Mouse (Mus musculus) intestine, embryonic 14.5 days (tissue): ENCODE results near the gene Map3k11. TPM values are rescaled to one million over a fixed set of nuclear protein-coding genes. Genes with fewer than 3 reads are reported as not detected.

Experiments used
- ATAC-seq: fragments of 200-750 bp; cut with Nextera tagmentation; replicated peaks from 2 replicates; pipeline ENCODE4 v1.8.0; 2017; ENCODE audit warnings: low read depth, moderate number of reproducible peaks, moderate TSS enrichment, moderate library complexity; ENCODE audit not compliant: low FRiP score, low TSS enrichment
- DNase-seq: peaks from one replicate; pipeline ENCODE4 v3.0.0-alpha.2; 2018; ENCODE audit warnings: low spot score
- H3K27ac ChIP-seq: fragments of 300-500 bp; sonication (generic); 2 replicates; pipeline ENCODE4 v1.5.1; 2014; ENCODE audit warnings: low read depth, mild to moderate bottlenecking, control low read depth
- H3K27me3 ChIP-seq: fragments of 300-500 bp; sonication (generic); replicated peaks from 2 replicates; pipeline ENCODE4 v1.6.1; 2014; ENCODE audit warnings: low read length, control low read depth; ENCODE audit not compliant: control insufficient read depth, insufficient read depth
- H3K36me3 ChIP-seq: fragments of 300-500 bp; sonication (generic); 2 replicates; pipeline ENCODE4 v1.6.1; 2014; ENCODE audit warnings: low read length, control low read depth; ENCODE audit not compliant: control insufficient read depth, insufficient read depth
- H3K4me1 ChIP-seq: fragments of 300-500 bp; sonication (generic); replicated peaks from 2 replicates; pipeline ENCODE4 v1.6.1; 2014; ENCODE audit warnings: low read length, control low read depth, mixed read lengths; ENCODE audit not compliant: control insufficient read depth, insufficient read depth
- H3K4me2 ChIP-seq: fragments of 300-500 bp; sonication (generic); 2 replicates; pipeline ENCODE4 v1.6.1; 2014; ENCODE audit warnings: low read length
- H3K4me3 ChIP-seq: fragments of 300-500 bp; sonication (generic); 2 replicates; pipeline ENCODE4 v1.5.1; 2014; ENCODE audit warnings: low read depth, low read length, control low read depth, mixed read lengths
- H3K9ac ChIP-seq: fragments of 300-500 bp; sonication (generic); 2 replicates; pipeline ENCODE4 v1.6.1; 2014; ENCODE audit warnings: mild to moderate bottlenecking, low read length
- H3K9me3 ChIP-seq: fragments of 300-500 bp; sonication (generic); 2 replicates; pipeline ENCODE4 v1.6.1; 2016; ENCODE audit warnings: low read length, control low read depth; ENCODE audit not compliant: control insufficient read depth
- WGBS: fragments of 180-500 bp; shearing (Covaris S2); extraction: QIAGEN DNeasy Blood & Tissue Kit; methylation state at CpG from one replicate; pipeline ENCODE4 v1.1.7; 2014; 5-methylcytosine and 5-hydroxymethylcytosine counted together
- polyA plus RNA-seq: library from polyadenylated mRNA; unstranded; fragments of >200 nt; fragmentation: Nextera tagmentation; extraction: Ambion mirVana; gene quantifications from 2 replicates; pipeline ENCODE4 v1.2.1, GENCODE M21; 2014

The Map3k11 gene
- polyA plus RNA-seq, 1 experiment from 2014 or later: 28.8 TPM

DNA sequence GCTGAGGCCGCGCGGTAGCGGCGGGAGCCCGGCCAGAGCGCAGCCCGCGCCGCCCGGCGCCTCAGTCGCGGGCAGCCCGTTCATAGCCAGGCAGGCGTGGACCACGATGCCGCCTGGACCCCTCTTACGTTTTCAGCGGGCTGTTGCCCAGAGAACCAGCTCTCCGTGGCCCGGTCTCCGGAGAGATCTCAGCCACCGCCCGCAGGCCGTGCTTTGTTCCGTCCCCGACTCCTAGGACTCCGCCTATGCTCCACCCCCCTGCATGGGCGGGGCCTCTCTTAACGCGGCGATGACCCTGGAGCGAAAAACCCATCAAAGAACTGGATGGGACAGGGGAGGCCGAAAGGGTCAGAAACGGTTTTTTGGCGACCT is 40.9 kb downstream of the Map3k11 start, which contains the start of gene Fam89b:
Gene Fam89b, minus strand, starts transcription at position 210 of the 372 bp plus-strand sequence.
- peak within 1 kb of the TSS; percentile 98 for H3K4me2 ChIP-seq
- peaks cover 4% of the 10 kb centered on the region for H3K36me3 ChIP-seq
- H3K9ac ChIP-seq: peak within 1 kb of the TSS; percentile 99
- H3K27ac ChIP-seq: peak within 1 kb of the TSS; percentile 90
- H3K9me3 ChIP-seq: no peaks in the 10 kb centered on the region
- no peaks in the 10 kb centered on the region for H3K27me3 ChIP-seq
- peaks cover 52% of the 10 kb centered on the region for H3K4me1 ChIP-seq
- WGBS: 0% methylated on average over 37 of the region's 37 CpGs
- DNase-seq: peak; percentile 93
- peak within 1 kb of the TSS; percentile 92 for H3K4me3 ChIP-seq
- peak; percentile 75 for ATAC-seq

DNA sequence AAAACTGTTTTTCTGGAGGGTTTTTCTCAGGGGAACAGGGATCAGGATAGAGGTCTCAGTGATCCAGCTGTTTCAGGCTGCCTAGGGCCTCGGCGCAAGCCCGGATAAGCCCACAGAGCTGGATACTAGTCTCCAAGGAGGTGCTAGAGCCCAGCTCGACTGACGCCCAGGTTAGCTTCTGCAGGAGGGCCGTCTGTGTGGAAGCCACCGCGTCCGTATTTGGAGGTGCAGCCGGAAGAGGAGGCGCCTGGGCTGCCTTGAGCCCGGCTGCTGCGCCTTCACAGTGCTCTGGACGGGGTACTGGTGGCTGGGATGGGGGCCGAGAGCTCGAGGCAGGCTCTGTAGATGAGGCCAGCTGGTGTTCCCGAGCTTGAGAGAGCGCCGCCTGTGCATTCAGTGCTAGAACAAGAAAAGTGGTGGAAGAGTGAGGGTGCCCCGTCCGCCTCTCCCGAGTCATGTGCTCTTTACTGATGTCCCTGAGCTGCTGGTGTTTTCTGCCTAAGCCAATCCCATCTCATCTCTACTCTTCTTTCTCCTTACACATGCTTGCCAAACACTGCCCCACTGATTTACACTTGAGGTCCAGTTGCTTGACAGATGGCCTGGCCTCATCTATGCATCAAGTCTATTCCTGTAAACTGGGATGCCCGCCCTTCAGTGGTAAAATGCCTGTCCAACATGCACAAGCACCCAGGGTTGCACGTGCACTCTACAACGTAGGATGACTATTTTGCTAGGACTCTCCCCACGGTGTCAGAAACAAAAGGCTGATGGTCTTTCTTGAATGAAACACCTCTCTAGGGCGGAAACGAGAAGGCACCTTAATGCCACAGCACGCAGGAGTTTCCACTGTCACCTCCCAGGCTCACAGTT is 42.0 kb downstream of the Map3k11 start:
- ATAC-seq (no peak), DNase-seq (no peak)
- Histone ChIP-seq H3K27ac (no peak overlapping the region), H3K4me3 (peak overlapping the region; percentile 84), H3K36me3 (no peaks in the 10 kb centered on the region; the same call in 1 of the 2 replicates), H3K9ac (peak overlapping the region; percentile 78), H3K4me2 (peak overlapping the region; percentile 97), H3K4me1 (peaks cover 42% of the 10 kb centered on the region), H3K9me3 (no peaks in the 10 kb centered on the region), H3K27me3 (no peaks in the 10 kb centered on the region)
- WGBS: 74% methylated on average over 29 of the region's 29 CpGs

DNA sequence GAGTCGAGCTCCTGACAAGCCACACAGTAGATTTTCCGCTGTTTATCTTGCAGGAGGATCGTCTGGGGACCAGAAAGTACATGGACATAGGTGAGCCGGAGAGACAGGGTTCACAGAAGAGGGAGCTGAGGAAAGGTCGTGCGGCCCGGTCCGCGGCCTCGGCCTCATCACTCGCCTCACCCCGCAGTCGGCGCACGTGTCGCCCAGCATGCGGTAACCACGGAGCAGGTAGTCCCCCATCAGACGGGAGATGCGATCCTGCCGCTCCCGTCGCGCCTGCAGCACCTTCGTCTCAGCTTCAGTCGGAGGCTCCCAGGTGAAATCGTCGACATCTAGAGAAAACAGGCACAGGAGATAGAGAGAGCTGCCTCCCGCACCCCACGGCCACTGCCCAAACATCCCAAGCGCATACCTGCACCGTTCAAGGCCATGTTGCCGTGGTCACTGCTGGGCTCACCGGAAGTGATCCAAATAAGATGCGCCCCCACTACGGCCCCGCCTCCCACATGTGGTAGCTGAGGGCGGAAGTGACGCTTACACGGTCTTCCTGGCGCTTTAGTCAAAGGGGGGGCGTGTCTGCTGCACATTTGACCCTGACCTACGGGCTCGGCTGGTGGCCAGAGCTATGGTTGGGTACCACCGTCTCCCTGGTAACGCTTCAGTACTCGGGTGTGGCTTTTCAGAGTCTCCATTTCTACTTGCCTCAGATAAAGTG is 42.9 kb downstream of the Map3k11 start:
- H3K4me3 ChIP-seq: peak overlapping the region; percentile 84
- no peak overlapping the region for H3K27ac ChIP-seq
- H3K9me3 ChIP-seq: no peaks in the 10 kb centered on the region
- peak overlapping the region; percentile 97 for H3K4me2 ChIP-seq
- DNase-seq: peak; percentile 96
- peak overlapping the region; percentile 78 for H3K9ac ChIP-seq
- no peaks in the 10 kb centered on the region; the same call in 1 of the 2 replicates for H3K36me3 ChIP-seq
- ATAC-seq: peak; percentile 85
- 0 out of 2 replicates have a peak, but pooled peaks cover 4% of the 10 kb centered on the region for H3K27me3 ChIP-seq
- WGBS: under 1% methylated on average over 47 of the region's 47 CpGs
- peaks cover 38% of the 10 kb centered on the region for H3K4me1 ChIP-seq

DNA sequence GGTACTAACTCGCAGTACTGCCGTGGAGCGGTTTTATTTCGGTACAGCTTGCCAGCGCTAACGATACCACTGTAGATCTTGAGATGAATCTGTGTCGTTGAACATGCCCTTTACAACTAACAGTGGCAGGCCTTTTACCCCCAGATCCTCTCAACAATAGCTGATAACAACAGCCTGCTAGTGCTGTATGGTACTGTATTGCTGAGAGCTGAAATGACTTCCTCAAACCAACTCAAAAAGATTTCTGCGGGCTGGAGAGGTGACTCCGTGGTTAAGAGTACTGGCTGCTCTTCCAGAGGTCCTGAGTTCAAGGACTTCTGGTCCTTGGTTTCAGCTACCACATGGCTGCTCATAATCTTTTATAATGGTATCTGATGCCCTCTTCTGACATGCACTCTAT is 45.8 kb downstream of the Map3k11 start:
- ATAC-seq (no peak), DNase-seq (no peak)
- Histone ChIP-seq H3K9ac (no peak overlapping the region), H3K4me2 (no peak overlapping the region), H3K27ac (no peak overlapping the region), H3K4me3 (no peak overlapping the region), H3K36me3 (no peaks in the 10 kb centered on the region; the same call in 1 of the 2 replicates), H3K4me1 (peaks cover 16% of the 10 kb centered on the region), H3K27me3 (0 out of 2 replicates have a peak, but pooled peaks cover 4% of the 10 kb centered on the region), H3K9me3 (no peaks in the 10 kb centered on the region)
- 80% methylated on average over 9 of the region's 9 CpGs for WGBS

DNA sequence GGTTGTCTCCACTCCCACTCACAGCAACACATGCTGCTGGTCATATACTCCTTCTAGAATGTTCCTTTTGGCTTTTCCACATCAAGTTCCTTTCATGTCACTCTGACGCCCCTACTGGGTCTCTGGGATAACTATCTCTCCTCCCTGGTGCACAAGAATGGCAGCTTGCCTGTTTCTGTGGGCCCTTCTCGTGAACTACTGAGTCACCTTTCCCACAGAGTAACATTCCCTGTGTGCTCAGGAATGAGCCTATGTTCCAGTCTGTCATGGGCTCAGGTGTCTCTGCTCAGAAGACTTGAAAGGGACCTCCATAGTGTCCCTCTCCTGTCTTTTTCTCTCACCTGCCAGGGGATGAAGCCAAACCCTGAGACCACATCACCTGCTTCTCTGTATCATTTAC is 50.9 kb downstream of the Map3k11 start:
- no peak for DNase-seq
- Histone ChIP-seq H3K4me1 (peaks cover 18% of the 10 kb centered on the region), H3K36me3 (no peaks in the 10 kb centered on the region), H3K9ac (no peak overlapping the region), H3K27me3 (0 out of 2 replicates have a peak, but pooled peaks cover 4% of the 10 kb centered on the region), H3K4me2 (no peak overlapping the region), H3K4me3 (no peak overlapping the region), H3K27ac (no peak overlapping the region), H3K9me3 (no peaks in the 10 kb centered on the region)
- 66% methylated on average over 2 of the region's 2 CpGs for WGBS
- no peak for ATAC-seq

DNA sequence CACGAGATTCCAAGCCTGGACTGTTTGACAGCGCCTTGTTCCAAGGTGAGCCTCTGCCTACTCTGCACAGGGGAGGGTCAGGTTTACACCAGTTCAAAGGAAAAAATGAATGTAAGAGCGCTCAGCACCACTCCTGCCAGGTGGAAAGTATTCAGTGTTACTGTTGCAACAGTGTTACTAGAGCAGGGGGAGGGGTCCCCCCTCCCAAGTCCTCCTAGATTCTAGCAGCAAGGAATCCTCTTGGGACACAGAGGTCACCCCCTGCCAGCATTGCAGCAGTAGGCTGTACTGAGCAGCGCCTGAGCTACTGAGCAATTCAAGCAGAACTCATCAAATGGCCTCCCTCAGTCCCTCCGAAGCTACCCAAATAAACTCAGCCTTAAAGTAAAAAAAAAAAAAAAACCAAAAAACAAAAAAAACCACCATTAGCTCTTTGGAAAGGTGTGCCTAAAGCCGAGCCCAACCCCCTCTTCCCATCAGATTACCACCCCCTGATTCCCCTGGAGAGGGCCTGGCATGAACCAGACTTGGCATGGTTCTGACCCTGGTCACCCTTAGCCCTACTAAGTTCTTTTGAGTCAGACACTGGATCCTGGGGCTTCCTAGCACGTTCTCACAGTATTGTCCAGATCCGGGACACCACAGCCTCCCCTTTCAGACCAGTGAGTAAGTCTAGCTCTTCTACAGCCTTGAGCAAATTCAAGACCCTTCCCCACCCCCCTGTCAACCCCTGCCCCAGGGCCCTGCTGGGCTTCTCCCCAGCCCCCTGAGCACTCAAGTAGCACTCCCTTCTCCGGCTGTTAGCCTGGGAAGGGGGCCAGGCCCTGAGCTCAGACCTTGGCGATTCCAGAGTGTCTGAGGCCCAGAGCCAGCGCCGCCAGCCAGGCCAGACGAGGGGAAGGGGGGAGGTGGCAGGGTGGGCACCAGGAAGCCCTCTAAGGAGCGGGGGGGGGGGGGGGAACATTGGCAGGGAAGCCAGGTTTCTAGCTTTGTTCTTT is 52.1 kb downstream of the Map3k11 start, which contains the start of gene Ltbp3:
Gene Ltbp3, plus strand, starts transcription at position 585 of the 998 bp plus-strand sequence.
- Histone ChIP-seq H3K27me3 (0 out of 2 replicates have a peak, but pooled peaks cover 4% of the 10 kb centered on the region), H3K4me2 (peak within 1 kb of the TSS; percentile 89), H3K4me3 (peak within 1 kb of the TSS; percentile 74), H3K9ac (peak within 1 kb of the TSS; percentile 83), H3K9me3 (no peaks in the 10 kb centered on the region), H3K36me3 (no peaks in the 10 kb centered on the region), H3K4me1 (peaks cover 20% of the 10 kb centered on the region), H3K27ac (peak within 1 kb of the TSS; percentile 85)
- DNase-seq (no peak), ATAC-seq (no peak)
- WGBS: 34% methylated on average over 13 of the region's 14 CpGs

DNA sequence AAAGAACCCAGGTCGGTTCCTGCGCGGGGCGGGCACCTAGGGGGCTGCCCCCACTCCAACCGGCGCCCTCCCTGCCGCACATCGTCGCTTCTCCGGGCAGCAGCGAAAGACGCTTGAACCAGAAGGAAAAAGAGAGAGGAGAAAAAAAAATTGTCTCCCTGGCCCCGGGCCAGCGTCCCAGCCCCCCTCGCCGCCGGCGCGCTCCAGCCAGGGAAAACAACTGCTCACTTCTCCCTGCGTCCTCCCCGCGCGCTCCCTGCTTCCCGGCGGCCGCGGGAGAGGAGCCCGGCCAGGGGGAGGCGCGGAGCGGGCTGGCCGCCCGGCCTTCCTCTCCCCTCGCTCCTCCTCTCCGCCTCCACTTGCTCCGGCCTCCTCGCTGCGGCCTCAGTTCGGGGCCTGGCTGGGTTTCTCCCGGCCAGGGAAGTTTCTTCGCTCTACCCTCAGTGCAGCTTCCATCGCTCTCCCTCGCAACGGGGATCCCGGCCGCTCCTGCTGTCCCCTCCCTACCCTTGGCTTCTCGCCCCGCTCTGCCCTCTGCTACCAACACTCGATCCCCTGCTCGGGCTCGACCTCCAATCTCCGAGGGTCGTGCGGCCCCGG is 53.2 kb downstream of the Map3k11 start:
- Histone ChIP-seq H3K36me3 (no peaks in the 10 kb centered on the region), H3K27ac (peak overlapping the region; percentile 85), H3K4me3 (peak overlapping the region; percentile 74), H3K9me3 (no peaks in the 10 kb centered on the region), H3K4me1 (peaks cover 28% of the 10 kb centered on the region), H3K4me2 (peak overlapping the region; percentile 89), H3K9ac (peak overlapping the region; percentile 83), H3K27me3 (no peaks in the 10 kb centered on the region)
- 2% methylated on average over 53 of the region's 55 CpGs for WGBS
- peak; percentile 45 for ATAC-seq
- DNase-seq: peak; percentile 89
